Mouse (Mus musculus) frontal cortex, postnatal 25 days (tissue): ENCODE measurements around the gene Zfp362.
A peak's percentile ranks its signal among the peaks of the same experiment; 100 is the strongest.

Experiments
- DNase-seq, 2 experiments: peaks; one replicate each; pipeline ENCODE4 v3.0.0; 2022; ENCODE audit warnings: low spot score in 2 of 2

Zfp362 gene

DNA sequence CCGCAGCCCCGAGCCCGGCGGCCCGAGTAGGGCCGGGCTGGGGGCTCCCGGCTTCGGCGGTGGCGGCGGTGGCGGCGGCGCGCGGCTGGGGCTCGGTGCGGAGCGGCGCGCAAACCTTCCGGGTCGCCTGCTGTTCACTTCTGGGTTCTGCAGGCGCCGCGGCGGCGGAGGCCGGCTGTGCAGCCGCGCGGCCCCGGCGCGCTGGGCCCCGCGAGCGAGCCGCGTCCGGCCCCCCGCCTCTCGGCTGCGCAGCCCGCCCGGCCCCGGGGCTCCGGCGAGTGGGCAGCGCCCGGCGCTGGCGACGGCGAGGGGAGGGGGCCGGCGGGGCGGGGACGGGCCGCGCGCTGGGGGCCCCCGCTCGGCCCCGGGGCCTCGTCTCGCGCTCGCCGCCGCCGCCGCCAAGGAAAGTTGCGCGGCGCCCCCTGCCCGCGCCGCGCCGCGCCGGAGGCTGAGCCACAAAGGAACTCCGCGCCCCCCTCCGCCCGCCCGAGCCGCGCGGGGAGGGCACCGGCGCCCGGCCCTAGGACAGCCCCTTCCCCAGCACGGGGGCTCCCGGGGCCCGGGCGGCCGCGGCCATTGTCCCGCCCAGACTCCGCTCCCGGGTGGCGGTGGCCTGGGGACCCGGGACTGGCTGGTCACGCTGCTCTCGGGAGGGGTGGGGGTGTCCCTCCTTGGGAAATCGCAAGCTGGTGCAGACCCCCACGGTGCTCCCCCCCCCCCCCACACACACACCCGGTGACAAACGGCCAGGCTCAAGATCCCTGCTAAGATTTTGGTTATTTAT, at the start of gene Zfp362:
TSS of gene Zfp362 (minus strand) at position 3 of the 784 bp plus-strand sequence.
- DNase-seq, result no peak

DNA sequence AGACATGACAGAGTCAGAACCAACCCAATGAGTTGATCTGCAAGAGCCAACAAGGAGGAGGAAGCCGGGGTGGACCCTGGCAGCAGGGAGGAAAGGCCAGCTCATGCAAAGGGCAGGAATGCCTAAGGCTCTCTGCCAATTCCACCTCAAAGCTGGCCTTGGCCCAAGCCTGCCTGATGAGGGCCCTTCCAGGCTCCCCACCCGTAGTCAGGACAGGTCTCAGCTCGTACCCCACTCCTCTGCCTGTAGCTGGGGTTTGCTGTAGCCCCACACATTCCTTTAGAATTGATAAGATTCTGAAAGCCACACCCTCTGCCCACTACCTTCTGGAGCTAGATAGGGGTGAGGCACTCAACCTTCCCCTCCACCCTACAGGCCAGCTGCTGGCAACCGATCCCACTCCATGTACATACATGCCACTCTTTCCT, 49.8 kb upstream of the Zfp362 start:
- no peak for DNase-seq

DNA sequence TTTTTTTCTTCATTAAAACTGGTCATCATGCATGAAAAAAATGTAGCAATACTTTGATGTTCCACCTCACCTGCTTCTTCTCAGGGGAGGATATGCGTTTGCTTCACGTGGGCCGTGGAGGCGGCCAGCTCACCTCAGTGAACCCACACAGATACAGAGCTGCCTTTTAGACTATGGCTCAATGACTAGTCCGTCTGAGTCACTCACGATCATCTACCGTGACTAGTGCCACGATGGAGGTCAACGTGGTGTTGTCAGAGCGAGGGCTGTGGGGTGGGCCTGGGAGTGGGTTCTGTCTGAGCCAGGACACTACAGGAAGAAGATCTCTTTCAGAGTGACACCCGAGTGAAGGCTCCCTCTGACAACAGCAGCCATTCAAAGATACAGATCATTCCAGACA, 47.3 kb upstream of the Zfp362 start:
- no peak for DNase-seq

DNA sequence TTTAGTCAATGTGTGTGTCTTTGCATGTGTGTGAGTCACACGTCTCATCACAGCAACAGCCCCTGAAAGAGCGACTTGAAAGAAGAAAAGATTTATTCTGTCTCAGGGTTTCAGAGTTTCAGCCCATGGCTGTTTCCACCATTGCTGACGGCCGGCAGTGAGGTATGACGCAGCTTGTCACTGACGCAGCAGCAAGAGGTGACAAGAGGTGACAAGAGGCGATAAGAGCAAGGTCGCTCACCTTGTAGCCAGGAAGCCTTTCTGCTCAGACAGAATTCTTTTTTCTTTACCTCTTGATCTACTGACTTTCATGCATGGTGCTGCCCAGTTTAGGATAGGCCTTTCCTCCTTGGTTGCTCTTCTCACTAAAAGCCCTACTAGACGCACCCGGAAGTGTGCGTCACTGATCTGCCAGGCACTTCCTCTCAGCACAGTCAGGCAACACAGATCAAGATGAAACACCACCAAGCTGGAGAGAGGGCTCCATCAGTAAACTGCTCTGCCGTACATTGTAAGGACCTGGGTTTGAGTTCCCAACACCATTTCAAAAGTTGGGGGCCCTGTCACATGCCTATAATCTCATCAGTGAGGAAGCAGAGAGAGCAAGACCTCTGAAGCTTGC, 46.5 kb upstream of the Zfp362 start:
- no peak for DNase-seq

DNA sequence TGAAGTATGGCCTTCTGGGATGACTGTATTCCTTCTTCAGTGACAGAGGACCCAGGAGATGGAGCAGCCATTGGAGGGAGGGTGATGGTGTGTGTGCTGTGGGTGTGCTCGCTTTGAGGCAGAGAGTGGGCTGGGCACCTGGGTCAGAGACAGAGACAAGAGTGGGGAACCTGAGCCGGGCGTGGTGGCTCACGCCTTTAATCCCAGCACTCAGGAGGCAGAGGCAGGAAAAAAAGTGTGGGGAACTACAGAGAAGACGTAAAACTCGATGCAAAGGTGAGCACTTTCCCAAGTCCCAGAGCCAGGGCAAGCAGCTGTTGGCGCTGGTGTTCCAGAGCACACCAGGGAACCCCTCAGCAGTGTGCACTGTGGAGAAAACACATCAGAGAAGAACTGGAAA, 43.8 kb upstream of the Zfp362 start:
- no peak for DNase-seq

DNA sequence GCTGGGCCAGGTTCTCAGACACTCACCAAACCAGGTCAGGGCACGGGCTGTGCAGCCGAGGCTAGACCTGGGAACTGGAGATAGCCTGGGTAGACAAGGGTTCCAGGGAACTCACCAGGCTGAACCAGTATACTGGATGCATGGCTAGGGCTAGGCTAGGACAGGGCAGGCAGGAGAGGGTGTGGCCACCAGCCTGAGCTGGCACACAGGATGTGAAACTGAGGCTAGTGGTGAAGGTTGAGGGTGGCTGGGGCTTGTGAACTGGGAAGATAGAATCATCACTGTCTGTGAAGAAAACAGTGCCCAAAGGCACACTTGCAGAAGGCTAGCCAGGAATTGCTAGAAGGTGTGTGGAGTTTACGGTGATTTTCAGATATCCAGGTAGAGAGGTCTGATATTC, 43.1 kb upstream of the Zfp362 start:
- no peak for DNase-seq

DNA sequence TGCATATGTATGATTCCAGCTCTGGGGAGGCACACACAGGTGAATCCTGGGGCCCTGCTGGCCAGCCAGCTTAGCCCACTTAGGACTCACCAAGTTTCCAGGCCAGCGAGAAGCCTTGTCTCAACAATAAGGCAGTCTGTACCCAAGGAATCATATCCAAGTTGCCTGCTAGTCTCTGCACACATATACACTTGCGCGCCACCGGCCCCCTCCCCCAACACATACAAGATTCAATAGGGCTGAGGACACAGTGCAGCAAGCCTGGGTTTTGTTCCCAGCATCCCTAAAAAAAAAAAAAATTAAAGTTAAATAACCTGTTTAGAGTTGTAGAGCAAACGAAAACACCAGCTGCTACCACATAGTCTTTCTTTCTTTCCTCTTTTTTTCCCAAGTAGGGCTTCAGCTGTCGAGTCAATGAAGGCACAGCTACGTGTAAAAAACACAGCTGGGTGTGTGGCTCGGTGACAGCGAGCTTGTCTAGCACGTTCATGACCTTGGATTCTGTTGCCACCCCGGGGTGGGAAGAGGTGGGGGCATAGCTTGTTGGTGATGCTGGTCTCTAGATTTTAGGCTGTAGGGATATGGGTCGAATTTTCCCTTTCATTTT, 39.6 kb upstream of the Zfp362 start:
- no peak for DNase-seq

DNA sequence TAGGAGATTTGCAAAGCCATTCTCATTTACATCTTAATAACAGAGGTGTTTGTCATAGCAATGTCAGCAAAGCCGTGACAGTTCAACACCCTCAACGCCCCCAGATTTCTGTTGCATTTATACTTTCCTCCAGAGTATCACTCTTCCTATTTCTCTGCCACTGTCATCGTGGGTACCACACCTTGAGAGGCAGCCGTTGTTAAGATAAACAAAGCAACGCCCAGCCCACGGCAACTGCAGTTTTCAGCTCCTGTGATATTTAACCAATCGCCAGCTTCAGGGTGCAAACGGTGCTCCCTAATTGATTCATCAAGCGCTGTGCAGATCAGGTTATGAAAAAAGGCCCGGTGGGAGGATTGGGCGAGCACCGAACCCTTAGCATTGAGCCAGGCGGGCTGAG, 38.7 kb upstream of the Zfp362 start:
- no peak for DNase-seq

DNA sequence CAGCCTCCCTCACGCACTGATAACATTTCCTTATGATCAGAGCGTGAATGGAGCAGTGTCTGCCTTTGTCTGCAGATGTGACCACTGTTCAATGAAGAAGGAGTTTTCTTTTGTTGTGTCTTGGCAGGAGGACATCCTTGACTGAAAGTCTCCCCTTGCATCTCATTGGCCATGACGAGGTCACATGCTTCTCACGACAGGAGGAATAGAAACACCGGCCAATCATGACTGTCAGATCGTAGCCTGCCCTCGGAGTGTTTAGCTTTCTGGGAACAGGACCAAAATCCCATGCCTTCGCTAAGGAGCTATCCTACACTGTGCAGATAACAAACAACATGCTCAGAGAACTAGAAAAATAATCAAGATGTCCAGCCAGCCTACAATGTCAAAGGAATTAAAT, 35.4 kb upstream of the Zfp362 start:
- no peak for DNase-seq

DNA sequence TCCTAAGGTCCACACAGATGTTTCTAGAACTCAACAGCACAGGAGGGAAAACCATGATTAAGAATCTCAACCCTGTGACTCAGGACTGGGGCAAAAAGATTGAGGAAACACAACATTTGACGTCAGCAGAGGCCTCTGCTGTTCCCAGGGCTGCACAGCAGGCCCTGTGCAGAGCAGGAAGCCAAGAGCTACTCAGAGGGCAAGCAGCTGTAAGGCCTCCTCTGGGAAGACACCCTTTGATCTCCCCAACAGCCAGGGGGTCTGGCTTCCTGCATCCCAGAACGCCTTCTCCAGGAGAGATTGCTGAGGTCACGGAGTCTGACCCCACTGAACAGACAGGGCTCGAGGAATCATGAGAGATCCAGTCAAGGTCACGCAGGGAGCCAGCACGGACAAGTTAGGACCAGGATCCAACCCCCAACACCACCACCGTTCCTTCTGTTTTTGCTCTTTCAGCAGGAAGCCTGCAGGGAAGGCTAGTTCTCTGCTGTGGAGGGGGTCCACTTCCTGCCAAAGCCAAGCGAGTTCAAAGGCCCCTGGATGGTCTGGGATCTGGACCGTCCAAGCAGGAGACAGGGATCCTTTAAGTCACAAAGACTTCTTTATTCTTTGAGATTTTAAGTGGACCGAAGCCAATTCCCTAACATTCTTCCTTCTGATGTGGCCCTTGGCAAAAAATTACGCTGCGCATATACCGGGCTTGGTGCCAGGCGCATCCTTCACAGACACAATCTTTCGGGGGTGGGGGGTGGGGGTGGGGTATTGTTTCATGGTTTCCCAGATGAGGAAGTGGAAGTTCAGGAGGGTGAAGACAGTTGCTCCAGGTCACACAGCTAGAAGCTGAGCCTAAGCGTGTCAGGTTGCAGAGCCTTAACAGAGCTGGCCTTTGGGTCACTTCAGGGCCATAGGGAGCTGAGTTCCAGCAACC, 34.2 kb upstream of the Zfp362 start:
- no peak for DNase-seq

DNA sequence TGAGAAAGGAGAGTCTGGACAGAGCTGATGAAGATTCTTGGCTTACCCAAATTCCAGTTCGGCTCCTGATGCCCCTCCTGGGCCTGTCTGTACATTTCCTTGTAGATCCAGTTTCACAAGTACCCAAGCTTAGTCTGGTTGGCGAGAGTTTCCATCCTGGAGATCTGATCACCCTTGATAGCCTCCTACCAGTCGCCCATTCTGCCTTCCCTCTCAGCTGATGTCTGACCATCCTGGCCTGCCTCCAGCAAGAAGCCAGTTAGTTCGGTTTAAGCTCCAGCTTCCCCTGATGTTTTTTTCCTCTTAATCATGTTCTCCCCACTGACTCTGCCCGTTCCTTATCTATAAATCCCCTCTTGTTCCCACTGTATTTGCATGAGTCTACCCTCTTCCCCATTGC, 32.4 kb upstream of the Zfp362 start:
- DNase-seq, result no peak

DNA sequence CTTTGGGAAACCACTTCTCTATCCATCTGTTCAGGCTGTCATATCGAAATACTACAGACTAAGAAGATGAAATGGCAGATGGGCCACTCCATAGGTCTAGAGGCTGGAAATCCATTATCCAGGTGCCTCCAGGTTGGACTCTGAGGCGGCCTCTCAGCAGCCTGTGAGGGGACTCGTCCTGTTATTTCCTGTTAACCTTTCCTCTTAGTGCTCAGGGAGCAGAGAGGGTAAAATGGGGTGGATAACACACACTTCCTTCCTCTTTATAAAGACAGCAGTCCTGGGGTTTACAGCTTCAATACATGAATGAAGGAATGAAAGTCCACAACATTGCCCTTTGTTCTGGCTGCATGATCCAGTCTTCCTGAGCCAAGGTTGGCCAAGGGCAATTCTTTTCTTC, 18.3 kb upstream of the Zfp362 start:
- DNase-seq, result no peak

DNA sequence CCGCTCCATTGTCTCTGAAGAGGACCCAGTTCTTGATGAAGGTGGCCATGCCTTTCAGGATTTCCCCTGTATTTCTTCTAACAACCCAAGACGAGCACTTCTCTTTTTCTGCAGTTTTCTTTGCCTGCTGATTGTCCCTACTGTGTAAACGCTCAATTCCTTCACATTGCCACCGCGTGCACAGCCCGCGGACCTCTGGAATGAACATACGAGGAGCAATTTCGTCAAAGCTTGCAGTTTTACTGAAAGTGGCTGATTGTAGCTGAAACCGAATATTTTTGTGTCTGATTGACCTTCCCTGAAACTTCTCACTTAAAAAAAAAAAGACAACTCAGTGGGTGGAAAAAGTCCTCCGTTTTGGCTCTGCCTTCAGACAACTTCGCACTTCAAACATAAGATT, 14.7 kb upstream of the Zfp362 start:
- no peak for DNase-seq

DNA sequence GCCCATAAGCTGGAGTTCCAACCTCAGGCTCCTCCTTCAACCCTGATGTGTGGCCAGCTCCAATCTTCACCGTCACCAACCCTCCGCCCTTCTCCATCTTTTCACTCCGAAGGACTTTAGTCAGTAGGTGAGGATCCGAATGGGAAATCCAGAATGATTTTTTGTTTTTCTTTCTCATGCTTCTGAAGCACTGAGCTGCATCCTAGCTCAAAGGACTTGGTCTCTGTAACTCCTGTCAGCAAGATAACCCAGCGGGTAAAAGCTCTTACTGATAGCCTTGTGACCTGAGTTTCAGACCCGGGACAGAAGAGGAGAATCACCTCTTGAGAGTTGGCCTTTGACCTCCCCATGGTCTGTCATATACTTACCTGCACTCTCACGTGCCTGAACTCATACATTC, 11.2 kb upstream of the Zfp362 start:
- no peak for DNase-seq

DNA sequence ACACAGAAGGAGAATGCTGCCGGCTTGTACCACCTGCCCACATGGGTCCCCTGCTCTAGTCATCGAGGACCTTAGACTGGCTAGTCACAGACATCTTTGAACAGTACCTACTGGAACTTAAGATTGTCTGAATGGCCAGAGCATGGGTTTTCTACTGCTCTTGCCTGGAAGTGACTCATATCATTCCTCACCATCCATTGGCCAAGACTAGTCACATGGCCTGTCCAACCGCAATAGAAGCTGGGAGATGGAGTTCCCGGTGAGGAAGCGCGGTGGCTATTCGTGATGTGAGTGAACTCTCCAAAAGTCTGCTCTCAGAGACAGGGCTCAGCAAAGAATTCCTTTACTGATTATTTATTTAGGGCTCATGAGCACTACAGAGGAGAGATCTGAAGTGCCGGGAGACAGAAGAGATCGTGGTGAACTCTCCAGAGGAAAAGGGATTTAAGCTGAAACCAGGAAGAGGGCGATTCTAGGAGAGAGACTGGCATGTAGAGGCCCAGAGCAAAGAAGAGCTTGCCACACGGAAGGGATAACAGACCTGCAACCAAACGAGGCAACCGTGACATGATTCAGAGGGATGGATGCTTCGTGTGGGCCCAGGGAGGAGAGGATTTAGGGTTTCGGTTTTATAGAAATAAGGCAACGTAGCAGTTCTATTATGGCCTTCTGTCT, 5.7 kb upstream of the Zfp362 start:
- DNase-seq, result peak; percentile 59 to 80

DNA sequence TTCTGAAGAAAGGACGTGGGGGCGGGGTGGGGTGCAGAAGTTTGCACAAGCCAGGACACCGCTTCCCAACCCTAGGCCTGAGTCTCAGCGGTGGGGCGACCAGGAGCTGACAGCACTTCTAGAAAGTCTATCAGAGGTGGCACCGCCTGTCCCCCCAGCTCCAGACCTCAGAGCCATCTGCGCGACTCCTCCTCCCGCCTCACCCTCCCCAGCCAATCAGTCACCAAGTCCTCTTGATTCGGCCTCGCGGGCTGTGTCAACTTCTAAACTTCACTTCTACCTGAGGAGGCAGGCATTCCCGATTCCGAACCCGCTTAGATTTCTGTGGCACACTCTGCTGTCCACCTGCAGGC, 958 bp upstream of the Zfp362 start:
- no peak for DNase-seq

DNA sequence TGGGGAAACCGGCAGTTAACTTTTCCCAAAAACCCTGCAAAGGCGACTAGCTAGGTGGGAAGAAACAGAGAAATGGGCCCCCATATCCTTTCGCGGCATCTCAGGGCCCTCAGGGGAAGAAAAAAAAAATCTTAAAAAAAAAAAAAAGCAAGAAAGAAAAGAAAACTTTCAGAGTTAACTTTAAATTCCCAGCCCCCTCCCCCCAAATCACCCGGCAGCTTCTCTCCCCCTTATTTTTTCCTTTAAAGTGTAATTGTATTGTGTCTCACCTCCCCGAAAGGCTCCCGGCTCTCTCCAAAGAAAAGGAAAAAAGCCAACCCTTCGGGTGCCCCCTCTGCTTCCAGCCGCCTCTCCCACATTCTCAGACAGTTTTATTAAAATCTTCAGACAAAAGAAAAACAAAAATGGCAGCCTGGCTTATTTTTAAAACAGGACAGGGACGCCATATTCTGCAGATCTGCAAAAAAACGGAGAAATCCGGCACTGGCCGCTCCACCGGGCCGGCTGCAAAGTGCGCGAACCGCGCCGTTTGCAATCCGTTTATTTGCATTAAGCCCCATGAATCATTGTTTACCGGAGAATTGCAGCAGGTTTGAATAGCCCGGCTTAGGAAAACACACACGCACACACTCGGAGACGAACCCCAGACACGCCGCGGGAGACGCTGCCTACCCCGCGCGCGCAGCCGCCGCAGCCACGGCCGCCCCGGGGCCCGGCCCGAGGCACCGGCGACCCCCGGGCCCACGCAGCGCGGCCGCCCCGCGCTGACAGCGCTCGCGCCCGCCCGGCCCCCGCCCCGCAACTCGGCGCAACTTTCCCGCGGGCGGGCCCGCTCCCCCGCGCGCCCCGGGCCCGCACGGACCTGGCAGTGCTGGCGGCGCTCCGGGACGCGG, 449 bp downstream of the Zfp362 start:
- no peak for DNase-seq

DNA sequence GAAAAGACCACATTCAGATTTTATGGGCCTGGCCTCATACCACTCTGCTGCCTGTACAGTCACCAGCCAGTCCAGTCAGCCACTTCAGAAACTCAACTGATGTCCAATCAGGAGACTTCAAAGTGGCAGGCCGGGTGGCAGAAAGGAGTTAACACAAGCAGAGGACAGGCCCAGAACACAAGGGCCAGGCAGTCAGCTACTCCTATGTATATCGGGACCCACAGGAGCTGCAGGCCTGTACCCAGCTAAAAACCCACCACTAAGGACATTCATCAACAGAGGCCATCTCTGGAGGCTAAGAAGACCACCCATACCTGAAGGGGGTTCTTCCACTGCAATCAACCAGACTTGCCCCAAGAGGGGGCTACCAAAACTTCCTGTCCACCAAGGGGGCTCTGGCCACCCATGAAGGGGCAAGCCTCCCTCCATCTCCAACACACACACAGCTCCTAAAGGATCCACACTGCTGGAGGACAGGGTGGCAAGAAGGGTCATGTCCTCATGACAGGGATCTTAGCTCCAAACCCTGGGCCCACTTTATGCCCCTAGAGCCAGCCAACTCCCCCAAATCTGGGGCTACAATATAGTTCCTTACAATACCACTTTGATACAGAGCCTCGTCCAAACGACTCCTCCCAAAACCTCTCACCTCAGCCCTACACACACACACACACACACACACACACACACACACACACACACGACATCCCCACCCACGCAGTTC, 1.3 kb downstream of the Zfp362 start:
- no peak for DNase-seq

DNA sequence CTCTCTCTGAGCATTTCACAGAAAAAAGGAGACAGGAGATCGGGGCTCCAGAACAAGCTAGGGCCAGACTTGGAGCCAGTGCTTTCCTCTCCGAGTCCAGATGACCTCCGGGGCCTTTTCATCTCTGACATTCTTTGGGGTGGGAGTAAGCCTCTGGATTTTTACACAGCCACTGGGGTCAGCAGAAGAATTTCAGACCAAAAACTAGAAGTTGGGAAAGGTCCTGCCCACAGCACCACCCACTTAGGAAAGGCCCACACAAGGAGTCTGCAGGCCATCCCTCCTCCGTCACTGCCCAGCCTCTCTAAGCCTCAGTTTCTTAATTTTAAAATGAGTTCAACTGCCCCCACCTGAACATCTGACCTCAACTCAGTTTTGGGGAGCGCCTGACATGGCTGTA, 2.3 kb downstream of the Zfp362 start:
- no peak for DNase-seq
